Mouse (Mus musculus) heart, postnatal 0 days (tissue): ENCODE results near the gene Usp10.

ENCODE experiments used
- CTCF ChIP-seq: IDR thresholded peaks from 2 replicates; pipeline ENCODE4 v1.5.1; 2016; ENCODE audit warnings: antibody characterized with exemption, control low read depth, low read depth
- EP300 ChIP-seq: IDR thresholded peaks from 2 replicates; pipeline ENCODE4 v1.6.1; 2016; ENCODE audit warnings: antibody characterized with exemption, low read depth

DNA sequence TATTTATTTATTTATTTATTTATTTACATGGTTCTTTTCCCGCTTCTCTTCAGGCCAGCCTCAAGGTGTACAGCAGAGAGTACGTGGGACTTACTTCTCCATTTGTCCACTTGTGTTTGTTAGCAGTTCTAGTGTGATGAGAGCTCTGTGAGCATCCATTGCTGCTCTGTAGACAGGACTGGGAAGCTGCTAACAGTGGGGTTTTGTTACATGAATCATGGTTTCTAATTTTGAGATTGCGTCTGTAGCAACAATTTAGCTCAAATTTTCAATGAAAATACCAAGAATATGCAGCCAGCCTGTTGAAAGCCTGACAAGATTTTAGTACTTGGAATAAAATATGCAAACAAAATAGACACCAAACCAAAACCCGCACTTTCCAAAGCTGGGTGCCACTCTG, 15.3 kb downstream of the Usp10 start:
- no peak for TF ChIP-seq EP300
- TF ChIP-seq CTCF: no peak
